In genomic region chr3:140348670-140349069, GRCm38 (mm10) we compare ENCODE assay signal across 26 mouse cellular contexts.
DNase-seq lines count a peak whose midpoint lies in the region; ATAC-seq and TF ChIP-seq lines count a peak whose summit lies in the region.
"Had no signal": no experiment of that assay in that cellular context is flagged by ENCODE, and none has a peak within 500 bp of the region (broad histone marks: within the 10 kb centered on the region; RNA-seq: fewer than 3 reads in every experiment).

No protein-coding gene starts in this region.

- 35% methylated on average over 3 of the region's 3 CpGs for WGBS in forebrain, embryonic 15.5 days
- 31% methylated on average over 3 of the region's 3 CpGs for WGBS in forebrain, embryonic 16.5 days
- WGBS in midbrain, embryonic 11.5 days: 72% methylated on average over 3 of the region's 3 CpGs
- WGBS in midbrain, embryonic 16.5 days: 44% methylated on average over 3 of the region's 3 CpGs
- WGBS in hindbrain, postnatal 0 days: 55% methylated on average over 3 of the region's 3 CpGs
- 52% methylated on average over 3 of the region's 3 CpGs for WGBS in midbrain, postnatal 0 days

- no peaks in the 10 kb centered on the region for H3K36me3 ChIP-seq in forebrain, embryonic 15.5 days
- H3K36me3 ChIP-seq in forebrain, embryonic 16.5 days (ENCODE audit: control insufficient read depth, insufficient read depth): no peaks in the 10 kb centered on the region
- no peaks in the 10 kb centered on the region for H3K36me3 ChIP-seq in midbrain, embryonic 11.5 days (ENCODE audit: control insufficient read depth, insufficient read depth, low read length)
- H3K36me3 ChIP-seq in midbrain, embryonic 16.5 days (ENCODE audit: control insufficient read depth, insufficient read depth, low read length): no peaks in the 10 kb centered on the region
- no peaks in the 10 kb centered on the region for H3K36me3 ChIP-seq in hindbrain, postnatal 0 days (ENCODE audit: insufficient read depth, low read length)
- H3K36me3 ChIP-seq in midbrain, postnatal 0 days (ENCODE audit: insufficient read depth, low read length): no peaks in the 10 kb centered on the region
- H3K36me3 ChIP-seq: embryonic facial prominence, embryonic 15.5 days; heart, embryonic 10.5 days; limb, embryonic 12.5 days; liver, embryonic 12.5 days; neural tube, embryonic 13.5 days; stomach, embryonic 15.5 days had no signal

- no peak for DNase-seq in midbrain, embryonic 11.5 days (ENCODE audit: low spot score, missing footprints)
- peak; percentile 51 for DNase-seq in hindbrain, postnatal 0 days (ENCODE audit: low spot score)
- DNase-seq in midbrain, postnatal 0 days (ENCODE audit: low spot score): peak; percentile 62
- DNase-seq: adrenal gland, postnatal 25 days; B cell, adult 2 months; cerebellum, adult 18-20 months; cerebellum, postnatal 10 days; gastrocnemius, postnatal 25 days; heart, adult 11 months; heart, postnatal 36 days; kidney, postnatal 14 days; layer of hippocampus, adult 9-11 months; liver, postnatal 0 days; lung, postnatal 36 days; retina, postnatal 1 day; right cerebral cortex, postnatal 25 days had no signal

- no peak overlapping the region for H3K4me3 ChIP-seq in forebrain, embryonic 15.5 days
- no peak overlapping the region for H3K4me3 ChIP-seq in forebrain, embryonic 16.5 days (replicated peaks; ENCODE audit: low read length)
- H3K4me3 ChIP-seq in midbrain, embryonic 11.5 days (ENCODE audit: low read depth, low read length): no peak overlapping the region
- no peak overlapping the region for H3K4me3 ChIP-seq in midbrain, embryonic 16.5 days (ENCODE audit: low read depth, low read length)
- no peak overlapping the region for H3K4me3 ChIP-seq in hindbrain, postnatal 0 days (ENCODE audit: low read length)
- H3K4me3 ChIP-seq in midbrain, postnatal 0 days (ENCODE audit: low read depth, low read length): no peak overlapping the region
- H3K4me3 ChIP-seq: embryonic facial prominence, embryonic 15.5 days; heart, embryonic 10.5 days; limb, embryonic 12.5 days; liver, embryonic 12.5 days; neural tube, embryonic 13.5 days; stomach, embryonic 15.5 days had no signal

- 0 out of 2 replicates have a peak, but pooled peaks have one; percentile 32 for ATAC-seq in forebrain, embryonic 15.5 days (replicated peaks)
- no peak for ATAC-seq in forebrain, embryonic 16.5 days
- peak; percentile 46; the same call in 1 of the 2 replicates for ATAC-seq in midbrain, embryonic 11.5 days (ENCODE audit: low FRiP score)
- ATAC-seq in midbrain, embryonic 16.5 days: no peak
- no peak for ATAC-seq in hindbrain, postnatal 0 days
- ATAC-seq in midbrain, postnatal 0 days (ENCODE audit: low FRiP score): no peak
- ATAC-seq: intestine, postnatal 0 days; liver, embryonic 12.5 days; liver, postnatal 0 days had no signal

- no peaks in the 10 kb centered on the region for H3K9me3 ChIP-seq in forebrain, embryonic 15.5 days
- H3K9me3 ChIP-seq in forebrain, embryonic 16.5 days (ENCODE audit: control insufficient read depth, low read length): no peaks in the 10 kb centered on the region
- no peaks in the 10 kb centered on the region for H3K9me3 ChIP-seq in midbrain, embryonic 11.5 days (ENCODE audit: control insufficient read depth, low read length)
- no peaks in the 10 kb centered on the region for H3K9me3 ChIP-seq in midbrain, embryonic 16.5 days (replicated peaks; ENCODE audit: control insufficient read depth, low read length, poor library complexity, severe bottlenecking)
- H3K9me3 ChIP-seq in hindbrain, postnatal 0 days (ENCODE audit: low read length): no peaks in the 10 kb centered on the region
- H3K9me3 ChIP-seq in midbrain, postnatal 0 days (ENCODE audit: low read length): no peaks in the 10 kb centered on the region
- H3K9me3 ChIP-seq: embryonic facial prominence, embryonic 15.5 days; heart, embryonic 10.5 days; limb, embryonic 12.5 days; liver, embryonic 12.5 days; neural tube, embryonic 13.5 days; stomach, embryonic 15.5 days had no signal

- TF ChIP-seq CTCF in hindbrain, postnatal 0 days (IDR thresholded peaks at IDR 0.05; ENCODE audit: low read depth): no peak
- TF ChIP-seq CTCF in midbrain, postnatal 0 days (IDR thresholded peaks at IDR 0.05): no peak

- H3K4me2 ChIP-seq in forebrain, embryonic 15.5 days (replicated peaks): no peak overlapping the region
- H3K4me2 ChIP-seq in forebrain, embryonic 16.5 days (ENCODE audit: low read length): no peak overlapping the region
- no peak overlapping the region for H3K4me2 ChIP-seq in midbrain, embryonic 11.5 days
- no peak overlapping the region for H3K4me2 ChIP-seq in midbrain, embryonic 16.5 days (ENCODE audit: low read length)
- no peak overlapping the region for H3K4me2 ChIP-seq in hindbrain, postnatal 0 days (ENCODE audit: low read depth, low read length)
- H3K4me2 ChIP-seq in midbrain, postnatal 0 days (ENCODE audit: low read depth, low read length, poor library complexity, severe bottlenecking): no peak overlapping the region
- H3K4me2 ChIP-seq: embryonic facial prominence, embryonic 15.5 days; limb, embryonic 12.5 days; liver, embryonic 12.5 days; neural tube, embryonic 13.5 days; stomach, embryonic 15.5 days had no signal

- no peak overlapping the region for H3K27ac ChIP-seq in forebrain, embryonic 15.5 days (replicated peaks)
- no peak overlapping the region for H3K27ac ChIP-seq in forebrain, embryonic 16.5 days (ENCODE audit: low read length)
- H3K27ac ChIP-seq in midbrain, embryonic 11.5 days (ENCODE audit: low read depth, low read length): no peak overlapping the region
- no peak overlapping the region for H3K27ac ChIP-seq in midbrain, embryonic 16.5 days (ENCODE audit: low read length)
- H3K27ac ChIP-seq in hindbrain, postnatal 0 days: no peak overlapping the region
- no peak overlapping the region for H3K27ac ChIP-seq in midbrain, postnatal 0 days (ENCODE audit: low read depth, low read length)
- H3K27ac ChIP-seq: embryonic facial prominence, embryonic 15.5 days; heart, embryonic 10.5 days; limb, embryonic 12.5 days; liver, embryonic 12.5 days; neural tube, embryonic 13.5 days; stomach, embryonic 15.5 days had no signal

- no peak overlapping the region for H3K9ac ChIP-seq in forebrain, embryonic 15.5 days (replicated peaks)
- no peak overlapping the region for H3K9ac ChIP-seq in forebrain, embryonic 16.5 days (replicated peaks; ENCODE audit: low read depth, low read length)
- no peak overlapping the region for H3K9ac ChIP-seq in midbrain, embryonic 11.5 days (ENCODE audit: low read length)
- no peak overlapping the region for H3K9ac ChIP-seq in midbrain, embryonic 16.5 days (ENCODE audit: low read depth, low read length)
- no peak overlapping the region for H3K9ac ChIP-seq in hindbrain, postnatal 0 days (replicated peaks; ENCODE audit: low read length)
- H3K9ac ChIP-seq in midbrain, postnatal 0 days (replicated peaks; ENCODE audit: low read length, poor library complexity, severe bottlenecking): no peak overlapping the region
- H3K9ac ChIP-seq: embryonic facial prominence, embryonic 15.5 days; limb, embryonic 12.5 days; liver, embryonic 12.5 days; liver, postnatal 0 days; neural tube, embryonic 13.5 days; stomach, embryonic 15.5 days had no signal

- H3K4me1 ChIP-seq in forebrain, embryonic 15.5 days: no peaks in the 10 kb centered on the region
- no peaks in the 10 kb centered on the region for H3K4me1 ChIP-seq in forebrain, embryonic 16.5 days (replicated peaks; ENCODE audit: control insufficient read depth, insufficient read depth, low read length)
- no peaks in the 10 kb centered on the region for H3K4me1 ChIP-seq in midbrain, embryonic 11.5 days (ENCODE audit: control insufficient read depth, insufficient read depth, low read length)
- no peaks in the 10 kb centered on the region for H3K4me1 ChIP-seq in midbrain, embryonic 16.5 days (ENCODE audit: control insufficient read depth, insufficient read depth, low read length)
- H3K4me1 ChIP-seq in hindbrain, postnatal 0 days (ENCODE audit: insufficient read depth, low read length): no peaks in the 10 kb centered on the region
- H3K4me1 ChIP-seq in midbrain, postnatal 0 days (ENCODE audit: insufficient read depth, low read length): no peaks in the 10 kb centered on the region
- H3K4me1 ChIP-seq: embryonic facial prominence, embryonic 15.5 days; heart, embryonic 10.5 days; limb, embryonic 12.5 days; liver, embryonic 12.5 days; neural tube, embryonic 13.5 days; stomach, embryonic 15.5 days had no signal

- no peaks in the 10 kb centered on the region for H3K27me3 ChIP-seq in forebrain, embryonic 15.5 days
- H3K27me3 ChIP-seq in forebrain, embryonic 16.5 days (replicated peaks; ENCODE audit: control insufficient read depth, insufficient read depth, low read length): no peaks in the 10 kb centered on the region
- H3K27me3 ChIP-seq in midbrain, embryonic 11.5 days (ENCODE audit: control insufficient read depth, insufficient read depth, low read length): no peaks in the 10 kb centered on the region
- no peaks in the 10 kb centered on the region for H3K27me3 ChIP-seq in midbrain, embryonic 16.5 days (ENCODE audit: control insufficient read depth, insufficient read depth, low read depth, low read length)
- H3K27me3 ChIP-seq in hindbrain, postnatal 0 days (ENCODE audit: insufficient read depth, low read length): no peaks in the 10 kb centered on the region
- H3K27me3 ChIP-seq in midbrain, postnatal 0 days (ENCODE audit: insufficient read depth, low read length): no peaks in the 10 kb centered on the region
- H3K27me3 ChIP-seq: embryonic facial prominence, embryonic 15.5 days; limb, embryonic 12.5 days; liver, embryonic 12.5 days; neural tube, embryonic 13.5 days; stomach, embryonic 15.5 days had no signal

Comparison
In these comparisons a context has a peak if more than half of its experiments do, and no peak if none do; other contexts are left out.
1. ATAC-seq: peak in forebrain, embryonic 15.5 days (single experiment) and midbrain, embryonic 11.5 days (single experiment); none in forebrain, embryonic 16.5 days (single experiment), midbrain, embryonic 16.5 days (single experiment), hindbrain, postnatal 0 days (single experiment) and midbrain, postnatal 0 days (single experiment).